Mouse (Mus musculus): ENCODE data around the gene Magi1. TPM values are rescaled to one million over a fixed set of nuclear protein-coding genes. Genes with fewer than 3 reads are reported as not detected.

The Magi1 gene
- total and polyA plus RNA-seq, 3 experiments, result not detected

GRCm38 (mm10) chr6:94259981-94260380 is 23.7 kb downstream of the Magi1 start (continued):
- no peak for TF ChIP-seq MEF2A (IDR thresholded peaks at IDR 0.05; ENCODE audit: extremely low read depth, insufficient replicate concordance, low read depth, low read length, poor library complexity, severe bottlenecking)
- no peak for TF ChIP-seq UBTF (IDR thresholded peaks at IDR 0.05; ENCODE audit: borderline replicate concordance, insufficient read depth, low read depth, low read length)
- no peak for TF ChIP-seq POLR2A (IDR thresholded peaks at IDR 0.05; ENCODE audit: control insufficient read depth in 1 of 2, insufficient read depth in 1 of 2, low read depth in 1 of 2, low read length in 2 of 2, poor library complexity in 1 of 2)

- H3K4me3 ChIP-seq (ENCODE audit: control insufficient read depth in 1 of 2, insufficient read depth in 1 of 2, low read depth in 2 of 2, low read length in 2 of 2), result no peak overlapping the region
- H3K9me3 ChIP-seq (replicated peaks; ENCODE audit: insufficient read depth, low read length), result no peaks in the 10 kb centered on the region
- TF ChIP-seq RCOR1 (IDR thresholded peaks at IDR 0.05; ENCODE audit: low read depth, low read length), result no peak
- no peak for TF ChIP-seq POLR2AphosphoS2 (IDR thresholded peaks at IDR 0.05; ENCODE audit: low read length)
- TF ChIP-seq USF1 (IDR thresholded peaks at IDR 0.05; ENCODE audit: low read depth, low read length), result no peak
- TF ChIP-seq HCFC1 (IDR thresholded peaks at IDR 0.05; ENCODE audit: low read depth, low read length), result no peak
- TF ChIP-seq SMC3 (IDR thresholded peaks at IDR 0.05; ENCODE audit: low read depth, low read length), result no peak
- TF ChIP-seq TAL1 (IDR thresholded peaks at IDR 0.05; ENCODE audit: low read length), result no peak
- TF ChIP-seq EP300 (IDR thresholded peaks at IDR 0.05; ENCODE audit: low read depth in 1 of 2, low read length in 2 of 2), result no peak
- no peak for TF ChIP-seq NRF1 (IDR thresholded peaks at IDR 0.05; ENCODE audit: insufficient read depth, low read depth, low read length, poor library complexity, severe bottlenecking)
- no peak for TF ChIP-seq USF2 (IDR thresholded peaks at IDR 0.05; ENCODE audit: borderline replicate concordance in 1 of 2, insufficient read depth in 1 of 2, low read depth in 1 of 2, low read length in 2 of 2)
- TF ChIP-seq TCF12 (IDR thresholded peaks at IDR 0.05; ENCODE audit: low read depth, low read length), result no peak
- TF ChIP-seq GATA1 (IDR thresholded peaks at IDR 0.05; ENCODE audit: low read depth, low read length), result no peak
- TF ChIP-seq MEF2A (IDR thresholded peaks at IDR 0.05; ENCODE audit: extremely low read depth, insufficient replicate concordance, low read depth, low read length, poor library complexity, severe bottlenecking), result no peak
- H3K27ac ChIP-seq (ENCODE audit: control insufficient read depth, low read depth, low read length), result no peak overlapping the region
- no peaks in the 10 kb centered on the region for H3K79me2 ChIP-seq (ENCODE audit: control insufficient read depth, insufficient read depth, low read length, poor library complexity)
- no peaks in the 10 kb centered on the region for H3K4me1 ChIP-seq (ENCODE audit: control insufficient read depth in 1 of 2, insufficient read depth in 2 of 2, low read length in 2 of 2)
- no peak for DNase-seq (ENCODE audit: low read depth, low spot score)
- H3K9ac ChIP-seq (ENCODE audit: control insufficient read depth, low read depth, low read length, poor library complexity, severe bottlenecking), result no peak overlapping the region
- H3K27me3 ChIP-seq (ENCODE audit: control insufficient read depth in 1 of 2, insufficient read depth in 2 of 2, low read length in 2 of 2), result no peaks in the 10 kb centered on the region
- no peaks in the 10 kb centered on the region for H3K36me3 ChIP-seq (ENCODE audit: control insufficient read depth in 1 of 2, insufficient read depth in 2 of 2, low read length in 2 of 2)
Measured at GRCm38 (mm10) chr6:94257831-94258173, 25.9 kb downstream of the Magi1 start.

DNA sequence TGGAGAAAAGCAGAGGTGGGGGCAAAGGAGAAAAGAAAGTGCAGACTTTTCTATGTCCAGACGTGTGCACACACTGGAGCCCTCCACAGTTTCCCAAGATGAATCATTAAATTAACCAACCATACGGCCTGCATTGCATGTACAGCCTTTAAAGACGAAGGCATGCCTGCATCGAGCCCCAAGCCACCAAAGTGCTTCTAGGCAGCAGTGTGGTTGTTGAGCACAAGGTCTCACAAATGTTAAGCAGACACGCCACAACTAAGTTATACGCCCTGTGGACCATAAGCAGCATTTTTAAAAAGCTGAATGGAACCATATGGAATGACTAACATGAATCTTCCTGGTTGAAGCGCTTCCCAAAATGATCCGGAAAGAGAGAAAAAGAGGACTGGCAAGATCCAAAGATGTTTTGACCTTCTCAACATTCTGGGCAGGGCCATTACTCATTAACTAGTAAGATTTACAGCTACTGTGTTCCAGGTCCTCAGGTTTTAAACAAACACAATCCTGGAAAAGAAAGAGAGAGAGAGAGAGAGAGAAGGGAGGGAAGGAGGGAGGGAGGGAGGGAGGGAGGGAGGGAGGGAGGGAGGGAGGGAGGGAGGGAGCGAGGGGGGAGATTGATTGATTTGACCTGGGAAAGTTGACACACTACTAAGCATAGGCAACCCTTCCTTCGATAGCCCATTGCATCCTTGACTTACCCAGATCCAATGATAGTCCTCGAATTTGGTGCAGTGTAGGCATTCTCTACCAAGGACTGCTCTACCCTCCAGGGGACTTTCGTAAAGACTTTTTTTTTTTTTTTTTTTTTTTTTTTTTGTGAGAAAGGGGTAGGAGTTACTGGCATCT is 26.5 kb downstream of the Magi1 start:
- H3K9ac ChIP-seq (ENCODE audit: control insufficient read depth, low read depth, low read length, poor library complexity, severe bottlenecking), result no peak overlapping the region
- no peak for DNase-seq (ENCODE audit: low read depth, low spot score)
- H3K79me2 ChIP-seq (ENCODE audit: control insufficient read depth, insufficient read depth, low read length, poor library complexity), result no peaks in the 10 kb centered on the region
- no peaks in the 10 kb centered on the region for H3K4me1 ChIP-seq (ENCODE audit: control insufficient read depth in 1 of 2, insufficient read depth in 2 of 2, low read length in 2 of 2)
- H3K36me3 ChIP-seq (ENCODE audit: control insufficient read depth in 1 of 2, insufficient read depth in 2 of 2, low read length in 2 of 2), result no peaks in the 10 kb centered on the region
- no peaks in the 10 kb centered on the region for H3K27me3 ChIP-seq (ENCODE audit: control insufficient read depth in 1 of 2, insufficient read depth in 2 of 2, low read length in 2 of 2)
- no peaks in the 10 kb centered on the region for H3K9me3 ChIP-seq (replicated peaks; ENCODE audit: insufficient read depth, low read length)
- no peak overlapping the region for H3K4me3 ChIP-seq (ENCODE audit: control insufficient read depth in 1 of 2, insufficient read depth in 1 of 2, low read depth in 2 of 2, low read length in 2 of 2)
- no peak for TF ChIP-seq CHD2 (IDR thresholded peaks at IDR 0.05; ENCODE audit: low read length)
- no peak for TF ChIP-seq SMC3 (IDR thresholded peaks at IDR 0.05; ENCODE audit: low read depth, low read length)
- no peak for TF ChIP-seq TBP (IDR thresholded peaks at IDR 0.05; ENCODE audit: low read depth, low read length)
- TF ChIP-seq USF2 (IDR thresholded peaks at IDR 0.05; ENCODE audit: borderline replicate concordance in 1 of 2, insufficient read depth in 1 of 2, low read depth in 1 of 2, low read length in 2 of 2), result no peak
- TF ChIP-seq MAFK (IDR thresholded peaks at IDR 0.05; ENCODE audit: borderline replicate concordance, low read depth, low read length), result no peak
- no peak for TF ChIP-seq MAX (IDR thresholded peaks at IDR 0.05; ENCODE audit: low read length)
- TF ChIP-seq CHD1 (IDR thresholded peaks at IDR 0.05; ENCODE audit: low read depth, low read length), result no peak
- TF ChIP-seq UBTF (IDR thresholded peaks at IDR 0.05; ENCODE audit: borderline replicate concordance, insufficient read depth, low read depth, low read length), result no peak
- TF ChIP-seq E2F4 (IDR thresholded peaks at IDR 0.05; ENCODE audit: borderline replicate concordance, low read depth, low read length), result no peak
- no peak for TF ChIP-seq TCF12 (IDR thresholded peaks at IDR 0.05; ENCODE audit: low read depth, low read length)
- no peak for TF ChIP-seq ZNF384 (IDR thresholded peaks at IDR 0.05; ENCODE audit: low read depth, low read length)
- no peak for TF ChIP-seq MXI1 (IDR thresholded peaks at IDR 0.05; ENCODE audit: low read depth, low read length)
- TF ChIP-seq BHLHE40 (IDR thresholded peaks at IDR 0.05; ENCODE audit: borderline replicate concordance, low read depth, low read length), result no peak
- TF ChIP-seq RAD21 (IDR thresholded peaks at IDR 0.05; ENCODE audit: low read depth, low read length), result no peak
- no peak for TF ChIP-seq MYB (IDR thresholded peaks at IDR 0.05; ENCODE audit: low read depth, low read length)
- no peak overlapping the region for H3K27ac ChIP-seq (ENCODE audit: control insufficient read depth, low read depth, low read length)

Measured in MEL (cell line).